Mouse (Mus musculus): Measurements from ENCODE around the gene Tnr.

- TF ChIP-seq CTCF (IDR thresholded peaks at IDR 0.05; ENCODE audit: control insufficient read depth, insufficient read depth, low read length) (no peak), POLR2A (IDR thresholded peaks at IDR 0.05; ENCODE audit: borderline replicate concordance, control insufficient read depth, low read depth, low read length) (no peak)
These were observed 28.2 kb downstream of the Tnr start for GRCm38 (mm10) chr1:159551591-159552442.
